Mouse (Mus musculus): ENCODE measurements around the gene Ecm2. TPM values are rescaled to one million over a fixed set of nuclear protein-coding genes. Genes with fewer than 3 reads are reported as not detected.

Ecm2 gene
- total RNA-seq (2017), result not detected in 2 replicates

DNA sequence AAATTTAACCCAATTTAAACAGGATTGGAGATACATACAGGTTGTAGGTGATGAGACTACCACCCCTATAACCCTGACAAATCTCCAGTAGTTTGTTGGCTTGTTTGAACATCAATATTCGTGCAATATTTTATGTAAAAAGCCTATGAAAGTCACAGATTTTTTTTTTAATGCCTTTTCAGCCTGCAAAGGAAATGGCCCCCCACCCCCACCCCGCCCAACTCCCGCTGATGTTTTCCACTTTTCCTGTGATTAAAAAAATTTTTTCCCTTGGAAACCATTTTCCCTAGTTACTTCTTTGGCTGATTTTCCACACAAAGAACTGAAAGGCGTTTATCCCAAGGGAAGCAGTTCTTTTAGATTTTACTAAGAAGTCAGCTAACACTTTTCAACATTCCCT, at the start of gene Ecm2:
TSS of gene Ecm2 (plus strand) at position 301 of the 400 bp plus-strand sequence.
- no peak for ATAC-seq (ENCODE audit: extremely low read depth, insufficient number of reproducible peaks, low FRiP score, poor library complexity, severe bottlenecking)

GRCm38 (mm10) chr13:49460276-49460675, 44.3 kb upstream of the Ecm2 start:
- ATAC-seq (ENCODE audit: extremely low read depth, insufficient number of reproducible peaks, low FRiP score, poor library complexity, severe bottlenecking), result no peak

DNA sequence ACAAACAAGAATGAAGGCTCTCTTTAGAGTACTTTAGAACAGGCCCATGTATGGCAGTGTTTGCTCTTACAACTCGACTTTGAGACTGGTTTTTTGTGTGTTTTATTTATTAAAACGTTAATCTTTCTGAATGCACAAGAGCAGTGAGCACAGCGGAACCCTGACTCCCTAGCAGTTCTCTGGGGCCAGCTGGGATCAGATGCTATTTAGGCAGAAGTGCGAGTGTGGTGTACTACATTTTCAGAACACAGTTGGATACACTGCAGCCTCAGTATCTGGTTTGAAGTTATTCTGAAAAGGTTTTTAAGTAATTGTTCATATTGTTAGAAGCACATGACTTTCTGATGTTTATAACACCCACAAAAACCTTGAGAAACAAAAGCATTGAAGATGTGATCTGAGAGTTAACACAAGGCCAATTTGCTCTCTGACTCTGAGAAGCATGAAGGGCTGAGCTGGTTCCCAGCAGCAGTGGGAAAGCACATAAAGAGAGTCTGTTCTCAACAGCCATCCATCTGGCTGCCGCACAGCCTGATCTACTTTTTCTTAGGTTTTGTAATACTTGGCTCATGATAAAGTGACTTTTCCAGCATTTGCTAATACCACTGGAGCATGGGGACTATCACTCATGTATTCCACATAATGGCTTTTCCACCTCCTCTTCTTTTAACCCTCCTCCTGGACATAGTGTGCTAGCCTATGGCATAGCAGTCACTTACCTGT, 43.8 kb upstream of the Ecm2 start:
- ATAC-seq (ENCODE audit: extremely low read depth, insufficient number of reproducible peaks, low FRiP score, poor library complexity, severe bottlenecking), result no peak

GRCm38 (mm10) chr13:49461458-49462132, 43.0 kb upstream of the Ecm2 start:
- no peak for ATAC-seq (ENCODE audit: extremely low read depth, insufficient number of reproducible peaks, low FRiP score, poor library complexity, severe bottlenecking)

DNA sequence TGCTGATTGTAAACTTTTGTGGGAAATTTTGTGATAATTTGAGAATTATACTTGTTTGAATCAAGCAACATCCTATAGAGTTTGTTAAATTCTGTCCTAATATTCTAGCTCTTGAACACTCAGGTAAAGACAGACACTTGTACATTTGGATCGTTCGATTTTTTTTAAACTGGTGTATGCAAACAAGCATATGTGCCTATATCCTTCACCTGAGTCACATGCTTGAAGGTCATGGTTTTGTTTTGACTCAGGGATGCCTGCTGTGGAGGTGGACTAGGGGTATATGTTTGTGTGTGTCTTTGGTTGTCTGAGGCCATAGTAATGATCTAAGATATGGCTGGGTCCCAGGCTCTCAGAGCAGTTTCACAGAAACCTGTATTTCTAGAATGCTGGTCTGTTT, 41.7 kb upstream of the Ecm2 start:
- no peak for ATAC-seq (ENCODE audit: extremely low read depth, insufficient number of reproducible peaks, low FRiP score, poor library complexity, severe bottlenecking)

DNA sequence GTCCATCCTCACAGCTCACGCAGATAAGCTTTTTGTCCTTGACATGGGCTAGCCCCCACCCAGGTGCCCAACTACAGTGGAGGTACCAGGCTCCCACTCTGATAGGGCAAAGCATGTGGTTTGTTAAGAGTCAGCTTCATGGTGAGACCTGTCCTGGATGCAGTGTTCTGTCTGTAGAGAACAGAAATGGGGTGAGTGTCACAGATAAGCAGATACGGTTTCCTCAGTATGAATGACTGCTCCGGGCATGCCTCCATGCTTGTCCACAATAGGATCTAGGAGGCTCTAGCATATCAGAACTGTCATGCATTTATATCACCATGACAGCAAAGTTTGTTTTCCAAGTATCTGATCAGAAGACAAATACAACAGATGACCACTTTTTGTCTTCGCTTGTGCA, 38.7 kb upstream of the Ecm2 start:
- no peak for ATAC-seq (ENCODE audit: extremely low read depth, insufficient number of reproducible peaks, low FRiP score, poor library complexity, severe bottlenecking)

DNA sequence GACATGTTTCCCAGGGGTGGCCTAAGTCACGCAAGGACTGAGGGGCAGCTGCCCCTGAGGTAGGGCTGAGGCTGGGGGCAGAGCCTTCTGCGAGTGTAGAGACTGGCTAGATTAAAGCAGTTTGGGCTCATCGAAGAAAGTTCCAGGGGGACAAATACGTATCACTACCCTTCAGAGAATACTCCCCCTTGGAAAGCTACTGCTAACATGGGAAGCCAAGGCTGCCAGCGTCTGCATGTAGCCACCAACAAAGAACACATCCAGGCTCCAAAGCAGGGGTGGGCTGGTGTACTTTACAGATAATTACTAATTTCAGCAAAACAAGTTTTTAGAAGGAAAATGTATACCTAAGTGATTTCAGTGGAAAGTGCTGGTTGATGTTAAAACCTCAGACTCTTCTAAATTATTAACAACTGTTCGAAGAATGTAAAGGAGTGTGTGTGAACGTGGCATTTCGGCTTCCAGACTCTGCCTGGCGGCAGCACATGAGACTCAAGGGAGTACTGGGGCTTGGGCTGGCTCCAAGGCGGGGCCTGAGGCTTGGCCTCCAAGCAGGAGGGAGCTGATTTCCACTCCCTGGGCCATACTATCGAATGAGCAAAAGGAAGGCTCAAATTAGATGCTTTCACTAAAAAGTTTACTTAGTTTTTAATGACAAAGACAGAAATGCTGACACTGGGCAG, 38.1 kb upstream of the Ecm2 start:
- no peak for ATAC-seq (ENCODE audit: extremely low read depth, insufficient number of reproducible peaks, low FRiP score, poor library complexity, severe bottlenecking)

- ATAC-seq (ENCODE audit: extremely low read depth, insufficient number of reproducible peaks, low FRiP score, poor library complexity, severe bottlenecking), result no peak
Measured at GRCm38 (mm10) chr13:49467585-49467984, 37.0 kb upstream of the Ecm2 start.

- no peak for ATAC-seq (ENCODE audit: extremely low read depth, insufficient number of reproducible peaks, low FRiP score, poor library complexity, severe bottlenecking)
Measured at GRCm38 (mm10) chr13:49469002-49469401, 35.6 kb upstream of the Ecm2 start.

DNA sequence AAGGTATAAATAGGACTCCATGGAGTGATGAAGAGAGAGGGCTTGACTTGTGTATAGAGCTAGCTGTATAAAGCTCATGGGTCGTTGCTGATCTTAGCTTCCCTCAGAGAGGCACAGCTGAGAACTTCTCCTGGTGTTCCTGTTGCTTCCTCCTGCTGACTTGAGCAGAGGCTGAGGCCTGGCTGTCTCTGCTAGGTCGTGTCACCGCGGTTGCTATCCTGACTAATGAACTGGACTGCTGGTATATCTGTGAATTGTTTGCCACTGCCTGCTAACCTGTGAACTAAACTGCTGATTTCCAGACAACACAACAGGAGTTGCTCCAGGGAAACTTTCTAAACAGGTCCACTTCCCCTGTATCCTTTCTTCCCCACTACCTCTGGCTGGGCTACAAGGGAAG, 34.3 kb upstream of the Ecm2 start:
- ATAC-seq (ENCODE audit: extremely low read depth, insufficient number of reproducible peaks, low FRiP score, poor library complexity, severe bottlenecking), result no peak

DNA sequence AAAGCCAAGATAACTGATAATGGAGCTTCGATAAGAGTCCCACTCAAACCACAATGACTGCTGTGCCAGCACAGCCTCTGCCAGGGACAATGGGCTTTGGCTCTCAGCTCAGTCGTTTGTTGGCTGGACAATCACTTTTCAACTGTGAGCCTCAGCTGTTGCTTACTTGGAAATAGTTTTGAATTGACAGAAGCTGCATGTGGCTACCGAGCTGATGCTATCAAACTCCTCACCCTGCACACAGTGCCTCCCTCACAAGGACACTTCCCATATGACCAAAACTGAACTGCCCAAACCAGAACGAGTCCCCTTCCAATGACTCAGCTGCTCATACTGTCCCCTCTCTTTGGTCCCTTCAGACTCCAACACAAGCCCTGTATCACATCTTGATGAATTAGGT, 33.8 kb upstream of the Ecm2 start:
- ATAC-seq (ENCODE audit: extremely low read depth, insufficient number of reproducible peaks, low FRiP score, poor library complexity, severe bottlenecking), result no peak

GRCm38 (mm10) chr13:49471981-49472675, 32.5 kb upstream of the Ecm2 start:
- ATAC-seq (ENCODE audit: extremely low read depth, insufficient number of reproducible peaks, low FRiP score, poor library complexity, severe bottlenecking), result no peak

DNA sequence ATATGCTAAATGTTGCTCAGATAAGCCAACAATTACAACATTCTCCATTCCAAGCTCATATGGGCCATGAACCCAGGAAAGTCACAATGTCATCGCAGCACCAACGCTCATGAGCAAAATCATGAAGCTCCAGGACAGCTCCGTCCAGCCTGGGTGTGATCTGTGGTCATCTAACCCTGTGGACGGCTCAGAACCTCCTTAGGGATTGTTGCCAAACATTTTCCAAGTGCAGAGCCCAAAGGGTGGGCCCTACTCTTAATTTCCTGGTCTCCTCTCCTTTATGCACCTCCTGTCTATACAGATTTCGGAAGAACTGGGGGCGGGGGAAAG, 32.0 kb upstream of the Ecm2 start:
- no peak for ATAC-seq (ENCODE audit: extremely low read depth, insufficient number of reproducible peaks, low FRiP score, poor library complexity, severe bottlenecking)

- no peak for ATAC-seq (ENCODE audit: extremely low read depth, insufficient number of reproducible peaks, low FRiP score, poor library complexity, severe bottlenecking)
Measured at GRCm38 (mm10) chr13:49477887-49478286, 26.7 kb upstream of the Ecm2 start.

DNA sequence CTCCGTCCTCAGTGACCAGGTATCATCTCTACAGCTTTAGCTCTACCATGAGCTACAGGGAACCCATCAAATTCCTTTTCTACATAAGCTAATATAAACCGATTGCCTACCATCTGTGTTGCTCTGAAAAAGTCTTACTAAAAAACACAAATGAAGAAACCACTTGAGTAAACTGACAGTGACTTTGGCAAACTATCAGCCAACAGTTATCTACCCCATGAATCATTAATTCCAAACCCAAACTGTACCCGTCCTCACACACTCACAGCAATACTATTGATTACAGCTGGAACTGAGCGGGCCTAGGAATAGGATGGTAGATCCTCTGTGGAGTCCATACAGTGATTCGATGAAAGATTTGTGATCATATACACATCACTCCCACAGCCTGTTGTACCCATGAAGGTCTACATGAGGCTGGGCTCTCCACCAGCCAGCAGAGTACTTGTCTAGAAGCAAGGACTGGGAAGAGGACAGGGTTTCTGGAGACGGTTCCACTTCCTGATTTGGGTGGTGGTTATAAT, 25.7 kb upstream of the Ecm2 start:
- ATAC-seq (ENCODE audit: extremely low read depth, insufficient number of reproducible peaks, low FRiP score, poor library complexity, severe bottlenecking), result no peak

DNA sequence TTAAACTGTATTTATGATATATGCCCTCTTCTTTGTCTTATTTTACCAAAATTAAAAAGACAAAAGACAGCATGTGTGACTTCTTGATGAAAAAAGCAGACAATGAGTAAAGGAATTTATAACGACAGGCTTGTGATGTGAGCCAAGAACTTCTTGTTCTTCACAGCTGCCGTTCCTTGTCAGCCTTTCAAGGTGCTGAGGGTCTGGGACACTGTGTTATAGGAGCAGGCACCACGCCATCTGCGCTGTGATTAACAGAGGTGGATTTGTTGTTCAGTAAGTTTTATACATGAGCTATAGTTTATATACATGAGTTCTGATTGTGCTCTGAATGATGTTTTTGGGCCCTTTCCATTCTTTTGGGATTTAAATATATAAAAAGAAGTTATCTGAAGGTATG, 25.2 kb upstream of the Ecm2 start:
- ATAC-seq (ENCODE audit: extremely low read depth, insufficient number of reproducible peaks, low FRiP score, poor library complexity, severe bottlenecking), result no peak

DNA sequence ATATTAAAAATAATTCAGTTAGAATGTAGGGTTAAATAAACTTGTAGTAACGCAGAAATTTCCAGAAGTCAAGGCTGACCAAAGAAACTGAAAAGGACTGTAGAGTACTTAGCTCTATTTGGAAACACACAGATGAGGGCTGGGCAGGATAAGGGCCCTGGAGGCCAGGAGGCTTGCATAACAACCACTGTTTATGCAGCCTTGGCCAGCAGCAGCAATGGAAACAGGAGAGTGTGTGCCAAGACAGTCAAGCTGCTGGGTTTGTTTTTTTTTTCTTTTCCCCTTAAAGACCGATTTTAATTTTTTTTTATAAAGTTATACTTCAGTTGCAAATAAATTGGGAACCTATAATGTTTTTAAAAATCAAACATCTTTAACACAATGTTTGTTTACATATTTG, 24.6 kb upstream of the Ecm2 start:
- ATAC-seq (ENCODE audit: extremely low read depth, insufficient number of reproducible peaks, low FRiP score, poor library complexity, severe bottlenecking), result no peak

DNA sequence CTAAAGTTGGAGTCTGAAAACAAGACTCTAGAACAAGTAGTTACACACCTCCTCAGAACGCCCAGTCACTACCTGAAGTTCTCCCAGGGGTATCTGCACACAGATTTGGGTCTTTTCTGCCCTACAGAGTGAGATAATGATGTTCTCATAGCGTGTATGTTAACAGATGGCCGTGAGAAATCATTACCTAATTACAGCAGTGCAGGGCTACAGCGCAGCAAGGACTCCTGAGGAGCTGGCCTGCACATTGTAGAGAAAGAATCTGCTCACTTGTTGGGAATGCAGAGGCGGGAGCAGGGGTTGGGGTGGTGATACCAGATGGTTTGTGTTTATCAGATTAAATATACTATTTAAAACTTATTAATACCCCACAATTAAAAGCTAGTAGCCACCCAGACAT, 24.1 kb upstream of the Ecm2 start:
- no peak for ATAC-seq (ENCODE audit: extremely low read depth, insufficient number of reproducible peaks, low FRiP score, poor library complexity, severe bottlenecking)

- no peak for ATAC-seq (ENCODE audit: extremely low read depth, insufficient number of reproducible peaks, low FRiP score, poor library complexity, severe bottlenecking)
Measured at GRCm38 (mm10) chr13:49485388-49485787, 19.2 kb upstream of the Ecm2 start.
